Mouse (Mus musculus) forebrain, embryonic 14.5 days (tissue): ENCODE results near the gene Tmem19. TPM values are rescaled to one million over a fixed set of nuclear protein-coding genes. Genes with fewer than 3 reads are reported as not detected.
A peak's percentile ranks its signal among the peaks of the same experiment; 100 is the strongest.

Source experiments
- ATAC-seq: fragments of 200-750 bp; cut with Nextera tagmentation; 2 replicates; pipeline ENCODE4 v1.8.0; 2017; ENCODE audit warnings: mild to moderate bottlenecking, moderate library complexity
- DNase-seq: peaks from one replicate; pipeline ENCODE4 v3.0.0-alpha.2; 2015; ENCODE audit warnings: low spot score
- H3K27ac ChIP-seq: fragments of 300-500 bp; sonication (generic); 2 replicates; pipeline ENCODE4 v1.5.1; 2014; ENCODE audit warnings: low read depth, mild to moderate bottlenecking, control low read depth, low read length, moderate library complexity
- H3K27me3 ChIP-seq: fragments of 300-500 bp; sonication (generic); replicated peaks from 2 replicates; pipeline ENCODE4 v1.6.1; 2014; ENCODE audit warnings: low read length, control low read depth, mixed read lengths; ENCODE audit not compliant: control insufficient read depth, insufficient read depth
- H3K36me3 ChIP-seq: fragments of 300-500 bp; sonication (generic); 2 replicates; pipeline ENCODE4 v1.6.1; 2014; ENCODE audit warnings: low read length, control low read depth; ENCODE audit not compliant: control insufficient read depth, insufficient read depth
- H3K4me1 ChIP-seq: fragments of 300-500 bp; sonication (generic); 2 replicates; pipeline ENCODE4 v1.6.1; 2014; ENCODE audit warnings: antibody characterized with exemption, low read length, control low read depth; ENCODE audit not compliant: control insufficient read depth, insufficient read depth
- H3K4me2 ChIP-seq: fragments of 300-500 bp; sonication (generic); 2 replicates; pipeline ENCODE4 v1.6.1; 2014; ENCODE audit warnings: mild to moderate bottlenecking, control low read depth, low read length
- H3K4me3 ChIP-seq: fragments of 300-500 bp; sonication (generic); 2 replicates; pipeline ENCODE4 v1.5.1; 2014; ENCODE audit warnings: low read depth, low read length, control low read depth
- H3K9ac ChIP-seq: fragments of 300-500 bp; sonication (generic); 2 replicates; pipeline ENCODE4 v1.6.1; 2014; ENCODE audit warnings: mild to moderate bottlenecking, low read length, control low read depth, moderate library complexity
- H3K9me3 ChIP-seq: fragments of 300-500 bp; sonication (generic); replicated peaks from 2 replicates; pipeline ENCODE4 v1.6.1; 2016; ENCODE audit warnings: low read length, control low read depth, mixed read lengths; ENCODE audit not compliant: control insufficient read depth
- WGBS: fragments of 180-500 bp; shearing (Covaris S2); extraction: QIAGEN DNeasy Blood & Tissue Kit; methylation state at CpG from one replicate; pipeline ENCODE4 v1.1.7; 2014; 5-methylcytosine and 5-hydroxymethylcytosine counted together
- polyA plus RNA-seq: library from polyadenylated mRNA; unstranded; fragments of >200 nt; fragmentation: Nextera tagmentation; extraction: Ambion mirVana; gene quantifications from 2 replicates; pipeline ENCODE4 v1.2.1, GENCODE M21; 2014

Gene Tmem19
- polyA plus RNA-seq, 1 experiment from 2014 or later: 43.6 TPM

DNA sequence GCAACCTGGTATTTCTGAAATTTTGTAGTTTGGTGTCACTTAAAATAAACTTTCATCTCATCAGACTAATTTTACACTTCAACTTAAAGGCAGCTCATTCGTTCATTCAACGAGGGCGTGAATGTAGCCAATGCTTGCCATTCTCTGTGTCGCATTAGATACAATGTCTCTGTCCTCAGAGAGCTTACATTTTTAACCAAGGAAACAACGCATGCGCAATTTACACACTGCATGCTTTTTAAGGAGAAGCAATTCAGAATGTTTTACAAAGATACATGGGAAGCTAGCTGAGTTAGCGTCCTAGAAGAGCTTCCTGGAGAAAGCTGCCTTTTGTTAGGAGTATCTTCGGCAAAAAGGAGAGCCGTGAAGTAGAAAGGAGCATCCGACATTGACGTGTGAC, 46.0 kb downstream of the Tmem19 start:
- ATAC-seq (no peak), DNase-seq (peak; percentile 24)
- H3K9ac ChIP-seq: peak overlapping the region; percentile 87
- 62% methylated on average over 11 of the region's 11 CpGs for WGBS
- H3K4me2 ChIP-seq: peak overlapping the region; percentile 87
- H3K4me3 ChIP-seq: peak overlapping the region; percentile 84
- H3K9me3 ChIP-seq: no peaks in the 10 kb centered on the region
- H3K27ac ChIP-seq: no peak overlapping the region
- no peaks in the 10 kb centered on the region for H3K36me3 ChIP-seq
- peaks cover 19% of the 10 kb centered on the region for H3K4me1 ChIP-seq
- H3K27me3 ChIP-seq: no peaks in the 10 kb centered on the region

DNA sequence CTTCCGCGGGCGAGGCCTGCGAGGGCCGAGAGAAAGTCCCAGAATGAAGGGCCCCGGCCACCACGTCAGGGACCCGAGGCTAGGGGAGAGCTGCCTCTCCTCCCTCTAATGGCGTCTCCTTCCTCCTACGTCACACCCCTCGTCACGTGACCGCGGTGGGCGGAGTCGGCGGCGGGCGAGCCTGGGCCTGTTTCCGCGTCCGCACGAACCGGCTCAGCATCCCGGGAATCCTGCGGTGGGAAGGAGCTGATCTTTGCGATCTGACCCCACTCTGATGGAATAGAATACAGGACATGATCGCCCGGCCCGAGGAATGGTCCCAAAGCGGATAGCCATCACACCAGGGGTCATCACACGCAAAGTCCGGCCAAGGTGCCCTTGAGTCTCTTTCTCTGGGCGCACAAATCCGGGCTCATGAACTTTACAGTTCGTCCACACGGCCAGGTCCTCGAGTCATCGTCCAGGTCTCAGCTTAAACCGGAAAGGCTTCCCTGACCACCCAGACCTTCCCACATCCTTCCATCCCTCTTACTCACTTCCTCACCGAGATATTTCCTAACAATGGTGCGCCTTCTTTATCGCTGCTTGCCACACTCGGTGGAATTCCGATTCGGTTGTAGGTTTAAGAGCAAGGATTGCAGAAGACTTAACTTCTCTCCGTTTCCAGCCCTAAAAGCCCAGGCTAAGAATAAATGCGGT, 46.7 kb downstream of the Tmem19 start, which contains the start of gene Rab21:
Gene Rab21, minus strand, starts transcription at position 122 of the 699 bp plus-strand sequence.
- H3K36me3 ChIP-seq: no peaks in the 10 kb centered on the region
- no peaks in the 10 kb centered on the region for H3K27me3 ChIP-seq
- ATAC-seq: peak; percentile 95
- DNase-seq: peak; percentile 94
- peak within 1 kb of the TSS; percentile 84 for H3K4me3 ChIP-seq
- H3K9me3 ChIP-seq: no peaks in the 10 kb centered on the region
- under 1% methylated on average over 46 of the region's 48 CpGs for WGBS
- peak within 1 kb of the TSS; percentile 87 for H3K9ac ChIP-seq
- peak within 1 kb of the TSS; percentile 92 for H3K27ac ChIP-seq
- peaks cover 19% of the 10 kb centered on the region for H3K4me1 ChIP-seq
- H3K4me2 ChIP-seq: peak within 1 kb of the TSS; percentile 87

DNA sequence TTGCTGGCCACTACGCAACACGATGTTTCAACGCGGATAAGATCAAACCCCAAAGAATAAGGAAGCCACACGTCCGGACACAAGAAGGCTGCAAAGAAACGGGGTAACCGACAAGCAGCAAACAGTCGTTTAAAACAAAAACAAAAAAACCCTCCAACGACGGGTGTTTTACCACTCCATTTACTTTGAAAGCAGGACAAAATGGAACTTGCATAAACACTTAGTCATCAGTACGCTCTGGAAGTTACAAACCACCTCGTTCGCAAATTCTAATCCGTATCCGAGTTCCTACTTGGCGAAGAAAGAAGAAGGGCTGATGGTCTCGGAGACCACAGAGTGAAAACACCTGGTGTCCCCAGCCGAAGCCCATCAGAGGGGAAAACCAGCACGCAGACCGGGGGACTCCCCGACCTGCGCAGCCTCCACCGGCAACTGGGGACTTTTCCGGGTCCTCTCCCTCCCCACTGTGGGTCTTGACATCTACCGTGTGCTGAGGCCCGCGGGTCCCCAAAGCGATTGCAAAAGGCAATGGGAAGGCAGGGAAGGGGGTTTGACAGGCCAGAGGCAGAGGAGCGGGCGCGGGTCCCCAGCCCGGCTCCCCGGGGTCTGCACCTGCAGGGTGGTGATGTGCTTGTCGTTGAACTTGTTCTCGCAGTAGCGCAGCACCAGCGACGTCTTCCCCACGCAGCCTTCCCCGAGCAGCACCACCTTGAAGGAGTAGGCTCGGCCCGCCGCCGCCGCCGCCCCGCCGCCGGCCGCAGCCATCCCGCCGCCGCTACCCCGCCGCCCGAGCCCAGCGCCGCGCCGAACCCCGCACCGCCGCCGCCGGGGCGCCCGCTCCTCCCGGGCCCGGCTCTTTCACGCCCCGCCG, 47.5 kb downstream of the Tmem19 start:
- H3K4me3 ChIP-seq: peak overlapping the region; percentile 84
- ATAC-seq (peak; percentile 80), DNase-seq (peak; percentile 37)
- no peaks in the 10 kb centered on the region for H3K36me3 ChIP-seq
- WGBS: 2% methylated on average over 47 of the region's 73 CpGs
- H3K27ac ChIP-seq: peak overlapping the region; percentile 92
- H3K4me2 ChIP-seq: peak overlapping the region; percentile 87
- peak overlapping the region; percentile 87 for H3K9ac ChIP-seq
- peaks cover 19% of the 10 kb centered on the region for H3K4me1 ChIP-seq
- H3K9me3 ChIP-seq: no peaks in the 10 kb centered on the region
- no peaks in the 10 kb centered on the region for H3K27me3 ChIP-seq

DNA sequence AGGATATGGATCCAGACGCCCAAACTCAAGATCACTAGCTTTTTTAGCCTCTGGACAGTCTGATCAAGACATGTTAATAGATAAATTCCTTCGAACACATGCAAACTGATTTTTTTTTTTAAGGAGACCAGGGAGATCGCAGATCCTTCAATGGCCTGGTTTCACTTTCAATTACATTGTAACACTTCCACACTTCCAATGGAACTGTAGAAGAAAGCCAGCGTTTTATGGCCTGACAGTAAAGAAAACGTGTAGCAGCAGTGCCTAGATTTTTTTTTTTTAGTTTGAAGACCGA, 48.1 kb downstream of the Tmem19 start:
- Histone ChIP-seq H3K27me3 (no peaks in the 10 kb centered on the region), H3K9me3 (no peaks in the 10 kb centered on the region), H3K4me3 (peak overlapping the region; percentile 84), H3K4me1 (peaks cover 19% of the 10 kb centered on the region), H3K27ac (no peak overlapping the region), H3K36me3 (no peaks in the 10 kb centered on the region), H3K9ac (peak overlapping the region; percentile 87), H3K4me2 (peak overlapping the region; percentile 87)
- no peak for DNase-seq
- ATAC-seq: no peak
- WGBS: 24% methylated on average over 6 of the region's 6 CpGs

DNA sequence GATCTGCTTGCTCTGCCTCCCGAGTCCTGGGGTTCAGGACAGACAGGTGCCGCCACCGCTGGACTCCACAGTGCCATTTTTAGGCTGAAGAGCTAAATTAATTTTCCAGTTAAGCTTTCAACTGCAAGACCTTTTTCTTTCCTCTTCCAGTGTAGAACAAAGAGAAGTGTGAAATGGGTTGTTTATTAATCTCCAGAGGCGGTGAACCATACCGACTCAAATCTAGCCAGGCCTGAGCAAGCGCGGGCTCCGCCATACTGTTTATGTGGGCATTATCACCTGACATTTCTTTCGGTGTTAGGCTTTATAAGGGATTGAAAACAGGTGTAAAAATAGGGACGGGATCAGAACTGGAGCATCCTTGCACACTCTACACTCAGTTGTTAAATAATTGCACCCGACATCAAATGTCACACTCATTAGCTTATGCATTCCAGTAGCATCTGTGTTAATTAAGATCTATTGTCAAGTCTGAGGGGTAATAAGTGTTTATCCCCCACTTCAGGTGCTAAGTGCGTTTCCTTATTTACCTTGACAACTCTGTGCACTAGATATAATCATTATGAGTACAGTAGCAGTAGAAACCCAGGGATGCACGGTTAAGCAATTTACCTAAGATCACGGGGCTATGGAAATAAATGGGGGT, 48.5 kb downstream of the Tmem19 start:
- peak; percentile 14 for DNase-seq
- peak overlapping the region; percentile 87 for H3K9ac ChIP-seq
- H3K27ac ChIP-seq: no peak overlapping the region
- peak overlapping the region; percentile 84 for H3K4me3 ChIP-seq
- peaks cover 19% of the 10 kb centered on the region for H3K4me1 ChIP-seq
- 58% methylated on average over 14 of the region's 14 CpGs for WGBS
- H3K4me2 ChIP-seq: peak overlapping the region; percentile 87
- no peaks in the 10 kb centered on the region for H3K27me3 ChIP-seq
- H3K36me3 ChIP-seq: no peaks in the 10 kb centered on the region
- H3K9me3 ChIP-seq: no peaks in the 10 kb centered on the region
- no peak for ATAC-seq

DNA sequence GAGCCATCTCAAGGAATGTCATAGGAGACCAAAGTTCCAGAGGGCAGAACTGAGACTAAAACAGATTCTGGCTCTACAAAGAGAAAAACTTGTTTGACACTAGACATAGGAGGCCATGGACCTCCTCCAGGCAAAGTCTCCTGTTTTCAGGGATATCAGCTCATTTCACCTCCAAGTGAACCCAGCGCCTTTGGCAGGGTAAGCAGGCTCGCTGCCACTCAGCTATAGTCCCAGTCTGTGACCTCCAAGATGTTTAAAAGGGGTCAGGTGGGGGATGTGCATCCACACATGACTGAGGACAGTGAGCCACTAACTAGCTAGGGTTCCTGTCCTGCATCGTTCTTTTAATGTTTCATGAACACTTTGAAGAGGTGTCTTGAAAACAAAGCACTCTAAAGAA, 49.6 kb downstream of the Tmem19 start:
- no peak overlapping the region for H3K4me3 ChIP-seq
- no peaks in the 10 kb centered on the region for H3K9me3 ChIP-seq
- 69% methylated on average over 3 of the region's 3 CpGs for WGBS
- no peaks in the 10 kb centered on the region for H3K36me3 ChIP-seq
- ATAC-seq: no peak
- H3K9ac ChIP-seq: no peak overlapping the region
- H3K27ac ChIP-seq: no peak overlapping the region
- no peak for DNase-seq
- H3K27me3 ChIP-seq: no peaks in the 10 kb centered on the region
- H3K4me1 ChIP-seq: peaks cover 19% of the 10 kb centered on the region
- H3K4me2 ChIP-seq: 0 out of 2 replicates have a peak overlapping the region, but pooled peaks have one; percentile 1

DNA sequence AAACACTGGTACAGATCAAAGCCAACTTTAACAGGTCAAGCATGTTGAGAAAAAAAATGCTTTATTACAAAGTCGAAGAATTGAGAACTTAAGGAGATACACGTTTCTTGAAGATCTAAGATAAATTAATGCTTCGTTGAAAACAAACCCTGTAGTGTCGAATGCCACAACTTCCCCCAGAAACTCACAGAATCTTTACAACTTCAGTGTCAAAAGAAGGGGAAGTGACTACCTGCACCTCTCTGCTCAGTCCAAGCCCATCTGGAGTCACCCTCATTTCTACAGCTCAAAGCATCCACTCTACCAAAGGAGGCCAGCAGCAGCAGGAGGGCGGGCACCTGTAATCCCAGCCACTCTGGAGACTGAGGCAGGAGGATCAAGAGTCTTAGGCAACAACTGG, 50.1 kb downstream of the Tmem19 start:
- 87% methylated on average over 5 of the region's 5 CpGs for WGBS
- no peaks in the 10 kb centered on the region for H3K27me3 ChIP-seq
- H3K27ac ChIP-seq: no peak overlapping the region
- H3K9me3 ChIP-seq: no peaks in the 10 kb centered on the region
- no peak overlapping the region for H3K4me2 ChIP-seq
- DNase-seq (no peak), ATAC-seq (no peak)
- no peak overlapping the region for H3K4me3 ChIP-seq
- no peak overlapping the region for H3K9ac ChIP-seq
- H3K36me3 ChIP-seq: no peaks in the 10 kb centered on the region
- peaks cover 19% of the 10 kb centered on the region for H3K4me1 ChIP-seq

DNA sequence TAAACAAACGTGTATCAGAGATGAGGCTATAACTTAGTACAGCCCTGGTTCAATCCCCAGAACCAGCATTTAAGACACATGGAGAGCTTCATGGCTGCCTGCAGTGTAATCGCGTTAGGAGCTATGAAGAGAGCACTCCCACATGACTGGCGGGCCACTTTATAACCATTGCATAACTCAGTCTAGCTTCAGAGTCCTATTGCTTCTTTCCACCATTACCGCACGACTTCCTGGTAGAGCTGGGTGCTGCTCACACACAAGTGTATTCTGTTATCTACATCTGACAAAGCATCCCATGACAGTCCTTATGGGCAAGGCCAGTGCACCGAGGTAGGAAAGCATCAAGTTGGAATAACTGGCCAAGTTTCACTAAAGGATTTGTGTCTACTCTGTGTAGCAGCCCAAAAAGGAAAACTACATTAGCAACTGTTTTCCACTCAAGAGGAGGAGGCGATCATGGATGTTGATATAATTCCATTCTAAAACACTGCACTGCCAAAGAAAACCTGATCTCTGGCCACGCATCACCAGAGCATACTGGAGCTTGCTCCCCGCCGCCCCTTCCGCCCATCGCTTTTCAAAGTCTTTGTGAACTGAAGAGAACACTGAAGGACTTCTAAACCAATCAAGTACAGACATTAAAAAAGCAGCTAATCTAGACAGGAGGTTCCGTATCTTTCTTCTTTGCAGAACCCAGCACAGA, 50.9 kb downstream of the Tmem19 start:
- no peaks in the 10 kb centered on the region for H3K36me3 ChIP-seq
- peaks cover 19% of the 10 kb centered on the region for H3K4me1 ChIP-seq
- H3K27ac ChIP-seq: no peak overlapping the region
- no peak for ATAC-seq
- no peak overlapping the region for H3K9ac ChIP-seq
- H3K4me3 ChIP-seq: no peak overlapping the region
- no peaks in the 10 kb centered on the region for H3K9me3 ChIP-seq
- no peaks in the 10 kb centered on the region for H3K27me3 ChIP-seq
- no peak overlapping the region for H3K4me2 ChIP-seq
- no peak for DNase-seq
- 88% methylated on average over 14 of the region's 14 CpGs for WGBS
